Mouse (Mus musculus) urinary bladder, postnatal 14 days (tissue): ENCODE data around the gene Tpbgl.

Source experiments
- DNase-seq: peaks from one replicate; pipeline ENCODE4 v3.0.0; 2021; ENCODE audit warnings: low spot score

The Tpbgl gene

DNA sequence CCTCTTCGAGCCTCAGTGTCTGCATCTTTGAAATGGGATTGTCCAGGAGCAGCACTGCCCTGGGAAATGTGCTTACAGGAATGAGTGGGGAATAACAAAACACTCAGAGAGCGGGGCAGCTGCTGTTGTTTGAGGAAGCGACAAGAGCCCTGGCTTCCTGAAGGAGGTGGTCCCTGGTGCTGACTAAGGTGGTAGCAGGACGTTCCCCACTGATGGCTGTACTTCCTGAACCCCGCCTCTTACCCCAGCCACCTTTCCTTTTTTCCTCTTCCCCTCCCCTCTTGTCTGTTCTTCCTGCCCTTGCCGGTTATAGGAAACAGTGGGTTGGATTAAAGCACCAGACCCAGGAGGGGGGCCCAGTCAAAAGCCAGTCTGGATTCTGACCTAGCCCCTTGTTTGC lies 46.7 kb downstream of the Tpbgl start:
- no peak for DNase-seq

GRCm38 (mm10) chr7:99579491-99580190 lies 47.3 kb downstream of the Tpbgl start:
- DNase-seq, result no peak

- DNase-seq, result no peak
Measured at GRCm38 (mm10) chr7:99578246-99578645, 48.7 kb downstream of the Tpbgl start.
